Comparison of ENCODE assay signal across 8 mouse cellular contexts in the genomic region with DNA sequence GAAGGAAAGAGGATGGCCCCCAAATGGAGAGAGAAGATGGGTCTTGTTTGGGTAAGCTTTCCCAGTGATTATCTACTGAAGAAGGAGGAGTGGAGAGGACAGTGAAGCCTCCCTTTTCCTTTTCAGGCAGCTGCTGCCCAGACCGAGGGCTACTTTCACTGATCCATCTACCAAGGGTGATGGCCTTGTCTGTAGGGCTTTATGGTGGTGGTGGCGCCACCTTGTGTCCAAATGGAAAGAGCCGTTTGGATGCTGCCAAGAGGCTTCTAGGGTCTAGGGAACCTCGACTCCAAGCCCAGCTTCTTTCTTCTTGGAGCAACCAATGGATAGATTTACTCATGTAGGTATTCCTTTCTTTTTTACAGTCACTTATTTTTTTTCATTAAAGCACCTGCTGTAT. TPM values are rescaled to one million over a fixed set of nuclear protein-coding genes. Genes with fewer than 3 reads are reported as not detected.
DNase-seq lines count a peak whose midpoint lies in the region; ATAC-seq and TF ChIP-seq lines count a peak whose summit lies in the region.

No protein-coding gene starts in this region.

- H3K27ac ChIP-seq in cerebellum, adult 2 months (ENCODE audit: insufficient read depth, low read length) = no peak overlapping the region
- no peak overlapping the region for H3K27ac ChIP-seq in forebrain, embryonic 16.5 days (ENCODE audit: low read length)
- H3K27ac ChIP-seq in neural tube, embryonic 11.5 days (ENCODE audit: low read depth, low read length) = no peak overlapping the region

- in situ Hi-C loops in Patski (cut with MboI; ENCODE audit: low pct_unique_long_range_greater_than_20kb) = loop anchor here (5.0 kb wide), 1 partner anchor 309 kb away; no protein-coding TSS in a partner anchor

- H3K4me3 ChIP-seq in lung, adult 2 months (replicated peaks; ENCODE audit: extremely low read depth, low read depth, low read length) = no peak overlapping the region
- H3K4me3 ChIP-seq in cerebellum, adult 2 months (replicated peaks; ENCODE audit: insufficient read depth, low read depth, low read length) = no peak overlapping the region
- H3K4me3 ChIP-seq in forebrain, embryonic 16.5 days (replicated peaks; ENCODE audit: low read length) = no peak overlapping the region
- no peak overlapping the region for H3K4me3 ChIP-seq in neural tube, embryonic 11.5 days (ENCODE audit: low read depth, low read length)

- CTCF ChIA-PET in Patski (lab: Charles Lee) = interaction anchor here (1.0 kb wide), 1 partner anchor 18 kb away, joined by 3 read pairs; no protein-coding TSS in a partner anchor

- POLR2A ChIA-PET in Patski (lab: Charles Lee) = no interaction called here

- H3K9me3 ChIP-seq in forebrain, embryonic 16.5 days (ENCODE audit: control insufficient read depth, low read length) = no peaks in the 10 kb centered on the region
- H3K9me3 ChIP-seq in neural tube, embryonic 11.5 days (ENCODE audit: control insufficient read depth, low read length) = no peaks in the 10 kb centered on the region

- TF ChIP-seq POLR2A in lung, adult 2 months (IDR thresholded peaks at IDR 0.05; ENCODE audit: borderline replicate concordance, extremely low read depth, low read depth, low read length) = no peak
- no peak for TF ChIP-seq POLR2A in cerebellum, adult 2 months (IDR thresholded peaks at IDR 0.05; ENCODE audit: borderline replicate concordance, insufficient read depth, low read length)

- ATAC-seq in Patski = no peak
- ATAC-seq in forebrain, embryonic 16.5 days = peak; percentile 68; the same call in 1 of the 2 replicates
- ATAC-seq in neural tube, embryonic 11.5 days (ENCODE audit: insufficient read depth, low FRiP score, low TSS enrichment) = no peak
- ATAC-seq in megakaryocyte, adult 5-6 weeks (ENCODE audit: poor library complexity, severe bottlenecking) = no peak

- H3K4me1 ChIP-seq in lung, adult 2 months (ENCODE audit: control insufficient read depth, insufficient read depth, low read length) = no peaks in the 10 kb centered on the region
- H3K4me1 ChIP-seq in cerebellum, adult 2 months (ENCODE audit: control insufficient read depth, insufficient read depth, low read length) = peaks cover 6% of the 10 kb centered on the region
- no peaks in the 10 kb centered on the region for H3K4me1 ChIP-seq in forebrain, embryonic 16.5 days (replicated peaks; ENCODE audit: control insufficient read depth, insufficient read depth, low read length)
- H3K4me1 ChIP-seq in neural tube, embryonic 11.5 days (ENCODE audit: control insufficient read depth, insufficient read depth, low read length) = no peaks in the 10 kb centered on the region

- no peak overlapping the region for H3K9ac ChIP-seq in forebrain, embryonic 16.5 days (replicated peaks; ENCODE audit: low read depth, low read length)
- no peak overlapping the region for H3K9ac ChIP-seq in neural tube, embryonic 11.5 days (ENCODE audit: low read length)

- WGBS in lung, adult 2 months = 10% methylated on average over 4 of the region's 4 CpGs
- 0% methylated on average over 4 of the region's 4 CpGs for WGBS in cerebellum, adult 2 months
- 4% methylated on average over 4 of the region's 4 CpGs for WGBS in forebrain, embryonic 16.5 days
- 10% methylated on average over 4 of the region's 4 CpGs for WGBS in neural tube, embryonic 11.5 days

- no peaks in the 10 kb centered on the region for H3K36me3 ChIP-seq in forebrain, embryonic 16.5 days (ENCODE audit: control insufficient read depth, insufficient read depth)
- H3K36me3 ChIP-seq in neural tube, embryonic 11.5 days (ENCODE audit: control insufficient read depth, insufficient read depth, low read length) = no peaks in the 10 kb centered on the region

- peak; percentile 47; the same call in 1 of the 2 replicates for TF ChIP-seq CTCF in lung, adult 2 months (IDR thresholded peaks at IDR 0.05; ENCODE audit: insufficient read depth, low read length)
- peak; percentile 66 for TF ChIP-seq CTCF in Patski (IDR thresholded peaks at IDR 0.05)
- TF ChIP-seq CTCF in cerebellum, adult 2 months (IDR thresholded peaks at IDR 0.05; ENCODE audit: borderline replicate concordance, insufficient read depth, low read depth, low read length) = peak; percentile 91

- H3K27me3 ChIP-seq in Patski = peaks cover 47% of the 10 kb centered on the region
- H3K27me3 ChIP-seq in cerebellum, adult 2 months (ENCODE audit: control insufficient read depth, insufficient read depth, low read length) = no peaks in the 10 kb centered on the region
- H3K27me3 ChIP-seq in forebrain, embryonic 16.5 days (replicated peaks; ENCODE audit: control insufficient read depth, insufficient read depth, low read length) = no peaks in the 10 kb centered on the region
- no peaks in the 10 kb centered on the region for H3K27me3 ChIP-seq in neural tube, embryonic 11.5 days (ENCODE audit: control insufficient read depth, insufficient read depth, low read length)

- H3K4me2 ChIP-seq in forebrain, embryonic 16.5 days (ENCODE audit: low read length) = no peak overlapping the region
- H3K4me2 ChIP-seq in neural tube, embryonic 11.5 days (ENCODE audit: low read depth) = no peak overlapping the region

- DNase-seq in lung, adult 2 months = peak; percentile 10
- no peak for DNase-seq in lung, postnatal 25 days (ENCODE audit: low spot score)
- no peak for DNase-seq in Patski (ENCODE audit: low read depth, low spot score)
- peak; percentile 74 to 79 for DNase-seq in cerebellum, adult 2 months
- DNase-seq in left cerebral cortex, adult 11 months (ENCODE audit: low spot score) = peak; percentile 37
- DNase-seq in neural tube, embryonic 11.5 days (ENCODE audit: low spot score) = peak; percentile 77

RNA-seq across cellular contexts. Expression of gene Atp2b2, which starts 29.2 kb away (rescaled TPM):
- polyA plus RNA-seq in lung, adult 2 months (2012; rRNA removed) = 1.6 and 2.8 TPM in 2 replicates
- polyA plus RNA-seq in Patski (2021) = 0.06 TPM
- polyA plus RNA-seq in cerebellum, adult 2 months (2012; rRNA removed) = 217 and 230 TPM in 2 replicates
- 30.7 and 32.2 TPM in 2 replicates for polyA plus RNA-seq in forebrain, embryonic 16.5 days (2015; fragmentation: Nextera tagmentation; extraction: Ambion mirVana)
- 4.6 and 5.2 TPM in 2 replicates for polyA plus RNA-seq in neural tube, embryonic 11.5 days (2014; fragmentation: Nextera tagmentation; extraction: Ambion mirVana)
- not detected in 2 replicates for total RNA-seq in megakaryocyte, adult 5-6 weeks (2015)
- total RNA-seq in megakaryocyte, adult 5-6 weeks (2017) = not detected in 2 replicates

RNA-seq across cellular contexts. Expression of gene Slc6a11, which starts 59.5 kb away (rescaled TPM):
- polyA plus RNA-seq in lung, adult 2 months (2012; rRNA removed) = 0.02 TPM in 1 of 2 replicates, not detected in the other
- not detected for polyA plus RNA-seq in Patski (2021)
- 158 and 216 TPM in 2 replicates for polyA plus RNA-seq in cerebellum, adult 2 months (2012; rRNA removed)
- polyA plus RNA-seq in forebrain, embryonic 16.5 days (2015; fragmentation: Nextera tagmentation; extraction: Ambion mirVana) = 16.5 and 18.6 TPM in 2 replicates
- polyA plus RNA-seq in neural tube, embryonic 11.5 days (2014; fragmentation: Nextera tagmentation; extraction: Ambion mirVana) = 0.53 and 1.1 TPM in 2 replicates
- not detected in 2 replicates for total RNA-seq in megakaryocyte, adult 5-6 weeks (2015)
- total RNA-seq in megakaryocyte, adult 5-6 weeks (2017) = not detected in 2 replicates

Comparison
In these comparisons a context has a peak if more than half of its experiments do, and no peak if none do; other contexts are left out.
1. DNase-seq: peak in lung, adult 2 months (single experiment), cerebellum, adult 2 months (2 of 2), left cerebral cortex, adult 11 months (single experiment) and neural tube, embryonic 11.5 days (single experiment); none in lung, postnatal 25 days (single experiment) and Patski (single experiment).
2. Peak in every context shown above with its lines, with median percentiles within 50 percentile points of each other: CTCF ChIP-seq.